Mouse (Mus musculus): Measurements from ENCODE around the gene Pdik1l. TPM values are rescaled to one million over a fixed set of nuclear protein-coding genes. Genes with fewer than 3 reads are reported as not detected.

Pdik1l gene
- total and polyA plus RNA-seq, 3 experiments, result 12.1 to 14.6 (median 13.7) TPM

GRCm38 (mm10) chr4:134312901-134313300 is 25.2 kb upstream of the Pdik1l start:
- peak; percentile 39 for DNase-seq (ENCODE audit: extremely low read depth)
- H3K27ac ChIP-seq (ENCODE audit: insufficient read depth, low read depth), result no peak overlapping the region
- no peak overlapping the region for H3K4me3 ChIP-seq (replicated peaks in 1 of 3; ENCODE audit: low read depth in 2 of 3, low read length in 2 of 3, poor library complexity in 1 of 3)
- H3K9ac ChIP-seq (ENCODE audit: insufficient read depth, low read depth), result no peak overlapping the region
- in situ Hi-C loops (cut with MboI; ENCODE audit: low pct_ligation_motif_present, low pct_unique_long_range_greater_than_20kb, low sequenced_read_pairs) (no loop called here), dilution Hi-C loops (cut with MboI; ENCODE audit: extremely low pct_ligation_motif_present, extremely low pct_unique_long_range_greater_than_20kb, low sequenced_read_pairs) (no loop called here)
- no peaks in the 10 kb centered on the region for H3K36me3 ChIP-seq (replicated peaks in 1 of 2; ENCODE audit: control insufficient read depth in 1 of 2, insufficient read depth in 1 of 2, low read length in 1 of 2)
- H3K4me1 ChIP-seq (ENCODE audit: control insufficient read depth in 1 of 2, insufficient read depth in 2 of 2), result peaks cover 7 to 25% of the 10 kb centered on the region in 2 experiments
- no peak overlapping the region for H3K4me2 ChIP-seq (ENCODE audit: insufficient read depth, low read depth, poor library complexity, severe bottlenecking)
- TF ChIP-seq RAD21 (IDR thresholded peaks at IDR 0.05; ENCODE audit: low read depth, low read length), result peak; percentile 32
- no peak for TF ChIP-seq JUND (conservative IDR thresholded peaks at IDR 0.05; ENCODE audit: low read depth, low read length)
- peak; percentile 11 to 49; a peak in 2 of 4 replicates for TF ChIP-seq CTCF (conservative IDR thresholded peaks at IDR 0.05 in 1 of 2, IDR thresholded peaks at IDR 0.05 in 1 of 2; ENCODE audit: low read depth in 2 of 2, low read length in 2 of 2)
- no peak for TF ChIP-seq GABPA (IDR thresholded peaks at IDR 0.05; ENCODE audit: insufficient replicate concordance, low read depth, low read length)
- TF ChIP-seq MAFK (IDR thresholded peaks at IDR 0.05; ENCODE audit: insufficient replicate concordance, low read length), result no peak
- peak; percentile 43 for TF ChIP-seq SMC3 (IDR thresholded peaks at IDR 0.05; ENCODE audit: low read depth, low read length)
- H3K27me3 ChIP-seq (replicated peaks), result no peaks in the 10 kb centered on the region
- no peaks in the 10 kb centered on the region for H3K9me3 ChIP-seq (replicated peaks; ENCODE audit: low read length)
- no peaks in the 10 kb centered on the region for H3K79me2 ChIP-seq (replicated peaks; ENCODE audit: control insufficient read depth, extremely low read depth, insufficient read depth, poor library complexity, severe bottlenecking)

GRCm38 (mm10) chr4:134312341-134312740 is 24.6 kb upstream of the Pdik1l start:
- Histone ChIP-seq H3K36me3 (replicated peaks in 1 of 2; ENCODE audit: control insufficient read depth in 1 of 2, insufficient read depth in 1 of 2, low read length in 1 of 2) (no peaks in the 10 kb centered on the region), H3K27me3 (replicated peaks) (no peaks in the 10 kb centered on the region), H3K9ac (ENCODE audit: insufficient read depth, low read depth) (no peak overlapping the region), H3K9me3 (replicated peaks; ENCODE audit: low read length) (no peaks in the 10 kb centered on the region), H3K4me3 (replicated peaks in 1 of 3; ENCODE audit: low read depth in 2 of 3, low read length in 2 of 3, poor library complexity in 1 of 3) (no peak overlapping the region), H3K27ac (ENCODE audit: insufficient read depth, low read depth) (no peak overlapping the region), H3K4me2 (ENCODE audit: insufficient read depth, low read depth, poor library complexity, severe bottlenecking) (no peak overlapping the region), H3K4me1 (ENCODE audit: control insufficient read depth in 1 of 2, insufficient read depth in 2 of 2) (peaks cover 7 to 25% of the 10 kb centered on the region in 2 experiments), H3K79me2 (replicated peaks; ENCODE audit: control insufficient read depth, extremely low read depth, insufficient read depth, poor library complexity, severe bottlenecking) (no peaks in the 10 kb centered on the region)
- dilution Hi-C loops (cut with MboI; ENCODE audit: extremely low pct_ligation_motif_present, extremely low pct_unique_long_range_greater_than_20kb, low sequenced_read_pairs) (no loop called here), in situ Hi-C loops (cut with MboI; ENCODE audit: low pct_ligation_motif_present, low pct_unique_long_range_greater_than_20kb, low sequenced_read_pairs) (no loop called here)
- no peak for DNase-seq (ENCODE audit: extremely low read depth)
- TF ChIP-seq EP300 (IDR thresholded peaks at IDR 0.05; ENCODE audit: low read length) (no peak), TCF12 (IDR thresholded peaks at IDR 0.05; ENCODE audit: low read depth, low read length) (no peak), CHD2 (IDR thresholded peaks at IDR 0.05; ENCODE audit: low read length) (no peak), IRF4 (IDR thresholded peaks at IDR 0.05; ENCODE audit: low read depth, low read length) (no peak), NRF1 (IDR thresholded peaks at IDR 0.05; ENCODE audit: low read depth, low read length) (no peak), RCOR1 (conservative IDR thresholded peaks at IDR 0.05; ENCODE audit: low read depth, low read length) (no peak), ZMIZ1 (IDR thresholded peaks at IDR 0.05; ENCODE audit: low read depth, low read length) (no peak), SMC3 (IDR thresholded peaks at IDR 0.05; ENCODE audit: low read depth, low read length) (no peak), MXI1 (IDR thresholded peaks at IDR 0.05; ENCODE audit: low read depth, low read length) (no peak), JUND (conservative IDR thresholded peaks at IDR 0.05; ENCODE audit: low read depth, low read length) (no peak), ZC3H11A (IDR thresholded peaks at IDR 0.05; ENCODE audit: low read depth, low read length) (no peak), TBP (conservative IDR thresholded peaks at IDR 0.05; ENCODE audit: low read depth, low read length) (no peak), CTCF (conservative IDR thresholded peaks at IDR 0.05 in 1 of 2, IDR thresholded peaks at IDR 0.05 in 1 of 2; ENCODE audit: low read depth in 2 of 2, low read length in 2 of 2) (no peak), MYC (IDR thresholded peaks at IDR 0.05; ENCODE audit: low read depth, low read length) (no peak), MAFK (IDR thresholded peaks at IDR 0.05; ENCODE audit: insufficient replicate concordance, low read length) (no peak)

All from CH12.LX (cell line).